Mouse (Mus musculus): ENCODE results near the gene Olfr653.
A peak's percentile ranks its signal among the peaks of the same experiment; 100 is the strongest.

Olfr653 gene

DNA sequence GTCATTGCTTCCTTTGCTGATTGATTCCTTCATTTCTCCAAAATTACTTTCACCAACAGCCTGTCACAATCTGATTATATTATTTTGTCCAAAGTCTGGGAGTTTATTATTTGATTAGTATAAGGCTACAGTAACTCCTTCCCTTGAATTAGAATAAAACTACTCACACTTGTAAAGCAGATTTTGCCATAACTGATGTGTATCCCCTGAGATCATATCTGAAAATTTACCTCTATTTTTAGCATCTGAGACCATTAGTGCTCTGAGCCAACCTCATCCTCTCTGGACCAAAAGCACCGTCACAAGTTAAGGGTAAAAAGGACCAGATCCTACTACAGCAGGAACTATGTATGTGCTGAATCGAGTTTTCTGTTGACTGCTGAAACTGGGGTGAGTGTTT is at the start of gene Olfr653:
Olfr653 (plus strand) TSS at position 301 of the 400 bp plus-strand sequence.
- no peak for DNase-seq (ENCODE audit: low read depth, low spot score)

DNA sequence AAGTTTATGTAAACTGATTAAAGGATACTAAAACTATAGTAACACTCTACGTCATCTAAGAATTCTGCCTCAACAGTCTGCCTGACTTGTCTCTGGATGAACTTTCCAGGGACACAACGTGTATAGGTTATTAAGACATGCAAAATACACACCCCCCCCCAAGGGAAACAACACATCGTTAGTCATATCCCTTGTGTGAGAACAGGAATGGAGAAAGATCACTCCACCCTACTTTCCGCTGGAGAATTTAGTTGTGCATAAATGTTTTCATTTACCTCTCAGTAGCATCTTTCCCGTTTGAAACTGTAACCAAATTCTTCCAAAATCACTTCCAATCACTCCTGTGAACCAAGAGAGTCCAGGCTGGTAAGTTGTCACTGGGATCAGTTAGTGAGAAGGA is 27.3 kb upstream of the Olfr653 start, which contains the start of gene Olfr651:
Olfr651 (plus strand) TSS at position 301 of the 400 bp plus-strand sequence.
- DNase-seq (ENCODE audit: low read depth, low spot score): no peak

DNA sequence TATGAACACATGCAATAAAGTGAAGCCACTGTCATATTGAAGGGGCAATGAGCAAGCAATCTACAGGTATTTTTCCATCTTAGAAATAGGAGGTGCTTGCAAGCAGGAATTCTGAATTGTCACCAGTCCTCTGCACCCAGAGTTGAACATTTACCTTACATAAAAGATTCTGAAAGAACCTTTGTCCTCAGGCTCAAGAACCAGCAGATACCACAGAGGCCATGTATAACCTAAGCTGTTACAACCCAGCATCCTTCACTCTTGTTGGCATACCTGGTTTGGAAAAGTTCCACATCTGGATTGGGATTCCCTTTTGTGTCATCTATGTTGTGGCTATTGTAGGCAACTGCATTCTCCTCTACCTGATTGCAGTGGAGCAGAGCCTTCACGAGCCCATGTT is 24.4 kb upstream of the Olfr653 start:
- DNase-seq (ENCODE audit: low read depth, low spot score): no peak

DNA sequence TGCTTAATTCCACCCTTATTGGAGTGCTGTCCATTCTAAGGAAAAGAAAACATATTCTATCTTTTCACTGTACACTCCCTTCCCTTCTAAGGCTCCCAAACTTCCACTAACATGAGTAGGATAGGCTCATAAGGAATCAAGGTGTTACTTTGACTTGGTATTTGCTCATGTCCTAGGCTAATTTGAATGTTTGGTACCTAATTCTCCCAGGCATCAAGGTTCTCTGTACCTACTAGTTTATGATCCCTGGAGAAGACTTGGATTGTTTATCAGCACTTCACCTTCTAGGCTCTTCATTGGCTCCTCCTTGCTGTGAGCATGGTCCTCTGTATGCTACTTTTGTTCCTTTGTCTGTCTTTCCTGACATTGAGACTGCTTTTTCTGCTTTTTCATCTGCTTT is 16.5 kb upstream of the Olfr653 start, which contains the start of gene Olfr652:
Olfr652 (plus strand) TSS at position 301 of the 400 bp plus-strand sequence.
- DNase-seq (ENCODE audit: low read depth, low spot score): no peak

DNA sequence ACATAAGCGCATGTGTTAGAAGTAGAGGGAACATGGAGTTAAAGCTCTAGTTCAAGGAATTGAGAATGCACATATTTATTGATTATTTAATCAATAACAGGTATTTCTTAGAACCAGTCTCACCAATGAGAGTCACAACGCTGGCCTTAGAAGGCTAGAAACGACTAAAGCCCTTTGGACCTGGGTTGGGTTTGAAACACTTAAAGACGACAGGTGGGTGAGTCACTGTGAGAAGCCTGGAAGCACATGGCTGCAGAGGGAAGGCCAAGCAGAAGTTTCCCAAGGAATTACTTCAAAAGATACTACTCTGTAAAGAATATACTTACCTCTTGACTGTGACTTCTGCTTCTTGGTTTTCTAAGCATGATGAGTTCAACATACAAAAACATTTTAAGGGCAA is 3.7 kb downstream of the Olfr653 start:
- no peak for DNase-seq (ENCODE audit: low read depth, low spot score)

DNA sequence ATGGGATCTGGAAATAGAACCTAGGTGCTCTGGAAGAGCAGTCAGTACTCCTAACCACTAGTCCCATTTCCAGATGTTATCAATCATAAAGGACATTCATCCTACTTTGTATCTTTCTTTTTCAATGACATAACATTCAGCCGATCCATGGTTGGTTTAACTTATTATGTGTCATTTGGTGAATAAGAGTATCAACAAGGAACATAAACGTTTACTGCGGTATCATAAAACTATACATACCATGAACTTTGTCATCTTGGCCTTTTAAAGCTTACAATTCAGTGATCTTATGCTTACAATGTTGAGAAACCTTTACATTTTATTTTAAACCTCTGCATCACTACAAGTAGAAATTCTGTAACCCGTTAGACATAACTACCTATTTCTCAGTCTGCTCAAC is 4.3 kb downstream of the Olfr653 start:
- no peak for DNase-seq (ENCODE audit: low read depth, low spot score)

DNA sequence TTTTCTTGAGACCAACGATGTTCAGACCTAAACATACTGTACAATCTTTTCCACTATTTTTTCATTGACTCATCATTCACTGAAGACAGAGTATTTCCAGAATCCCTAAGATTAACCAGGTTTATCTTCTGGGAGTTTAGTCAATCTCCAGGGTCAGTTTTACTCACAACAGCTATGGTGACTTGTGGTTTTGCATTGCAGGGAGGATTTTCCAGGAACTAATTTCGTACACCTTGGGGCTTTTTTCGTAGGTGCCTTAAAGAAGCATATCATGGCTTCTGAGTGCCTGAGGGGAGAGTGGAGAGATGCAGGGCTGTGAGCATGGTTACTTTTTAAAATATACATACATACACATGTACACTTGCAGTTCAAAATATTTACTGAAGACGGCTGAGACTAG is 9.6 kb downstream of the Olfr653 start, which contains the start of gene Olfr654:
Olfr654 (plus strand) TSS at position 301 of the 400 bp plus-strand sequence.
- DNase-seq (ENCODE audit: low read depth, low spot score): no peak

DNA sequence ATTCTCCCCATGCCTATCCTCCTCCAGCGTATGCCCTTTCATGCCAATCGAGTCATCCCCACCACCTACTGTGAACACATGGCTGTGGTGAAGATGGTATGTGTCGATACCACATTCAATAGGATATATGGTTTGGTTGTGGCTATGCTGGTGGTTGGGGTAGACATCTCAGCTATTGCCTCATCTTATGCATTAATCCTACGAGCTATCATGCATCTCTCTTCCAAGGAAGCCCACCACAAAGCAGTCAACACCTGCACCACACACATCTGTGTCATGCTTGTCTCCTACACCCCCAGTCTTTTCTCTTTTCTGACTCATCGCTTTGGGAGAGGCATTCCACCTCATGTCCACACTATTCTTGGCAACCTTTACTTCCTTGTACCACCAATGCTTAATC is 11.2 kb downstream of the Olfr653 start:
- no peak for DNase-seq (ENCODE audit: low read depth, low spot score)

DNA sequence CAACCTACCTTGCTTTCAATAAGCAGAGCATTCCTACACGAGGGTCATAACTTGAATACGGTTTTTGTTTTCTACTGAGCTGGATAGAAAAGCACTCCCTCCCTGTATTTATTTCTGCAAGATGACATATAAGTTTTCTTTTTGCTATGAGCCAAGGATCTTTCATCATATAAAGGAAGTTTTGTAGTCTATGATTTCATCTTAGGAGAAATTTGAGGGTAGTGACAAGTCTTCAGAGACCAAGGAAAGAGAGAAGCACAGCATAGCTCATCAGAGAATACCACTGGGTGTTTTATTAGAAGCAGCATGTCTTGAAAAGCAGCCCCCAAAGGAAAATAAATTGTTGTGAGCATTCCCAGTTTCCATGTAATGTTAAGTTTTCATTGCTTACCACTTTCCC is 24.6 kb downstream of the Olfr653 start, which contains the start of gene Olfr655:
Olfr655 (minus strand) TSS at position 101 of the 400 bp plus-strand sequence.
- no peak for DNase-seq (ENCODE audit: low read depth, low spot score)

DNA sequence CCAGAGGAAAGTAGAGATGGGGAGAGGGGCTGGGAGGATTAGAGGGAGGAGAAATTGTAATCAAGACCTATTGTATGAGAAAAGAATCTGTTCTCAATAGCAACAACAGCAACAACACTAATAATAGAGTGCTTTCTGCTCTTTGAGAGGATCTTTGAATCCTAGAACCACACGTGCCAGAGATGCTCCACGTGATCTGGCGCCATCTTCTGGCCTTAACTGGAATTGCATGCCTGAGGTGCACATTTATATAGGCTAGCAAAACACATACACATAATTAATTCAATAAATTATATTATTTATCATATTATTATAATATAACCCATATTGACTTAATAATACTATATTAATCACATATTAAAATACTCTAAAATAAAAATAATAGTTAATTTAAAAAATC is 26.1 kb downstream of the Olfr653 start:
- peak; percentile 55 for DNase-seq (ENCODE audit: low read depth, low spot score)

DNA sequence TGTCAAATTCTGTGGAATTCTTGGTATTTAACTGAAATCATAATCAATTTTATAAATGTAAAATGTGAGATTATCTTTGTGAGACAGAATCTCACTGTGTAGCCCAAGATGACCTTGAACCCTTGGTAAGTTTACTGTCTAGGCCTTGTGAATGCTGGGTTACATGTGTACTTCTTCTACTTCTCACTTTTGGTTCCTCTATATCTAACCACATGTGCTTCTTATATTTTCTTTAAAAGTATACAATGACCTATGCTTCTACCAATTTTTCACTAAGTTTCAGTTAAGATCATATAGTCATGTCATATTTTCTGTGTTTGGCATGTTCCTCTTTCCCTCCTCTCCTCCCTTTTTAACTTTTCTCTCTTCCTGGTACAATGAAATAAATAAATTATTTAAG is 27.6 kb downstream of the Olfr653 start:
- no peak for DNase-seq (ENCODE audit: low read depth, low spot score)

DNA sequence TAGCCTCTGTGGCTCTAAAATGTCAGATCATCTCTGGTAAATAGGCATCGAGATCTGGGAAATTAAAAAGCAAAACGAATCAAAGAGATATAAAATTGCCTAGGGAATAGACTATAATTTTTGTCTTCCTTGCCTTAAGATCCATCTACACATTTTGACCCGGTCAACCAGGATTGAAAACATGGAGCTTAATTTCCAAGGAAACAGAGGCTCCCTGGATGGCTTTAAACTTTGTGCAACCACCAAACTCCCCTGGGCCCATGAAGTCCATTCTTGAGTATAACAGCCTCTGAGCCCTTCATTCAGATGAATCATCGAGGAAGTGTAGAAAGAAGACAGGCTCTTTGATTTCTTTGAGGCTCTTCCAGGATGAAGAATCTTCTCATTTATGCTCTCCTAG is 36.5 kb downstream of the Olfr653 start, which contains the start of gene Olfr656:
Olfr656 (plus strand) TSS at position 301 of the 400 bp plus-strand sequence.
- DNase-seq (ENCODE audit: low read depth, low spot score): no peak

DNA sequence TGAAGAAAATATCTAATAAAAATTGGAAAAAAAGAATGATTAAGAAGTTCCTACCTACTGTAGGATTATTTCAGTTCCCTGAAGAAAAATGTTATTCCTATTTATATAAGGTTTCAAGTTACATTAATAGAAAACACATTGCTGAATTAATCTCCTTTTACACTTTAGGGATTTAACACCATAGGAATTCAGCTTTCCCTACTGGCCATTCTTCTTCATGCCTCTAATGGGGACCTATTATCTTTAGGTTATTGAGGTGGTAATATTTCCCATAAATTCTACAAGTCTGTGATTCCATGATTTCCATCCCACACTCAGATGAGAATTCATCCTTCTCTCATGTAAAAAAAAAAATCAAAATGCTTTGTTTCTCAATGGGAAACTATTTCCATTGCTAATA is 47.4 kb downstream of the Olfr653 start, which contains the start of gene Olfr657:
Olfr657 (plus strand) TSS at position 301 of the 400 bp plus-strand sequence.
- DNase-seq (ENCODE audit: low read depth, low spot score): no peak

All from R1 (cell line).